ENCODE assay signal across 9 mouse cellular contexts in the genomic region with DNA sequence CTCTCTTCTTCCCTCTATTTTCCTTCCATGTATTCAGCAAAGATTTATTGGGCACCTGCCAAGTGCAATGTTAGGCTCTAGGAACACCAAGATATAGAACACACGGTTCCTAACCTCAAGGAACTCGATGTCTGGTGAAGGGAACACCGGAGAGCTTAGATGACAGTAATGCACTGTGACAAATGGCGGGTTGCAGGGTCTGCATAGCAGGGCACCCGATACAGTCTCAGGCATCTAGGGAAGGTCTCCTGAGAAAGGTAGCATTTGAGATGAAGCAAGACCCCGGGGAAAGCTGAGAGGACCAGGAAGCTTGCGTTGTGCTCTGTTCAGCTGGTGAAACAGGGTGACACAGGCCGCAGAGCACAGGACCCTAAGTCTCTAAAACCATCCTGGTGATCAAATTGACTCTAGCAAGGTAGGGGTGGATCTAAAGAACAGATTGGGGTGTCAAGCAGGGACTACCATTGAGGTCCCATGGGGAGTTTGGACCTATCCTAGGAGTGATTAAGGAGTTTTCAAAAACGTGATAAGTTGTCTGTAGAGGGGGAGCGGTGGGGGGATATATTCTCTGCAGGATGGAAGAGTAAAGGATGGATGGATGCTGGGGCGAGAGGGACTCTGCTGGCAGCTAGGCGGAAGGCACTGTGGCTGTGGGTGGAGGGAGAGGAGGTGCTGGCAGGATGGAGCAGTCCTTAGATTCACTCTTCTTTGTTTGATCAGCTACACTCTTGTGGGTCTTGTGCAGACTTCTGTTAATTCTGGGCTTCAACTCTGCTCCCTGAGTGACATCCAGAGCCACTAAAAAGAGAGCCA. TPM values are rescaled to one million over a fixed set of nuclear protein-coding genes. Genes with fewer than 3 reads are reported as not detected.
A peak's percentile ranks its signal among the peaks of the same experiment; 100 is the strongest.
DNase-seq lines count a peak whose midpoint lies in the region; ATAC-seq lines count a peak whose summit lies in the region.
"Had no signal": no experiment of that assay in that cellular context is flagged by ENCODE, and none has a peak within 500 bp of the region (broad histone marks: within the 10 kb centered on the region; RNA-seq: fewer than 3 reads in every experiment).

No protein-coding gene starts in this region.

- peak overlapping the region; percentile 40; the same call in 1 of the 2 replicates for H3K4me3 ChIP-seq in kidney, embryonic 16.5 days (ENCODE audit: low read length)
- H3K4me3 ChIP-seq in neural tube, embryonic 12.5 days, result no peak overlapping the region

- ATAC-seq in frontal cortex, adult (ENCODE audit: low TSS enrichment), result 0 out of 2 replicates have a peak, but pooled peaks have one; percentile 18
- no peak for ATAC-seq in kidney, embryonic 16.5 days (ENCODE audit: low FRiP score, low TSS enrichment)
- ATAC-seq in neural tube, embryonic 12.5 days (ENCODE audit: low FRiP score, low read depth), result no peak

- peaks cover 23% of the 10 kb centered on the region for H3K4me1 ChIP-seq in kidney, embryonic 16.5 days (ENCODE audit: insufficient read depth, low read length)
- H3K4me1 ChIP-seq in neural tube, embryonic 12.5 days, result peaks cover 34% of the 10 kb centered on the region

- H3K27me3 ChIP-seq in kidney, embryonic 16.5 days (ENCODE audit: insufficient read depth, low read length), result peaks cover 13% of the 10 kb centered on the region; the same call in 1 of the 2 replicates
- peaks cover 3% of the 10 kb centered on the region; the same call in 1 of the 2 replicates for H3K27me3 ChIP-seq in neural tube, embryonic 12.5 days (replicated peaks)

- peaks cover 7% of the 10 kb centered on the region for H3K9me3 ChIP-seq in kidney, embryonic 16.5 days (ENCODE audit: low read length)
- peaks cover 7% of the 10 kb centered on the region for H3K9me3 ChIP-seq in neural tube, embryonic 12.5 days

- H3K9ac ChIP-seq in kidney, embryonic 16.5 days (replicated peaks; ENCODE audit: low read length), result peak overlapping the region; percentile 48
- H3K9ac ChIP-seq in neural tube, embryonic 12.5 days, result no peak overlapping the region

- H3K4me2 ChIP-seq in kidney, embryonic 16.5 days (replicated peaks; ENCODE audit: low read depth, low read length), result peak overlapping the region; percentile 62
- peak overlapping the region; percentile 54 for H3K4me2 ChIP-seq in neural tube, embryonic 12.5 days (replicated peaks)

- no peak for DNase-seq in frontal cortex, postnatal 14 days (ENCODE audit: low spot score in 2 of 2)
- peak; percentile 26 for DNase-seq in right cerebral cortex, postnatal 10 days (ENCODE audit: low spot score in 2 of 2)
- no peak for DNase-seq in right cerebral cortex, postnatal 36 days (ENCODE audit: low spot score in 2 of 2)
- no peak for DNase-seq in urinary bladder, postnatal 10 days (ENCODE audit: low spot score)
- DNase-seq in cerebellum, adult 11 months, result no peak

- no peaks in the 10 kb centered on the region for H3K36me3 ChIP-seq in kidney, embryonic 16.5 days (ENCODE audit: insufficient read depth, low read length)
- no peaks in the 10 kb centered on the region for H3K36me3 ChIP-seq in neural tube, embryonic 12.5 days

- H3K27ac ChIP-seq in kidney, embryonic 16.5 days (ENCODE audit: low read length), result no peak overlapping the region
- H3K27ac ChIP-seq in neural tube, embryonic 12.5 days, result no peak overlapping the region

- WGBS in kidney, embryonic 16.5 days, result 43% methylated on average over 12 of the region's 12 CpGs
- 30% methylated on average over 12 of the region's 12 CpGs for WGBS in neural tube, embryonic 12.5 days

RNA-seq across cellular contexts. Expression of a gene that starts 43.5 kb away (rescaled TPM):
- polyA plus RNA-seq in kidney, embryonic 16.5 days (2015; fragmentation: Nextera tagmentation; extraction: Ambion mirVana), result 2.4 TPM in 2 replicates
- 0.61 and 1.6 TPM in 2 replicates for polyA plus RNA-seq in neural tube, embryonic 12.5 days (2016; fragmentation: Nextera tagmentation; extraction: Ambion mirVana)
- polyA plus RNA-seq: C2C12 had no signal

Comparison
In these comparisons a context has a peak if more than half of its experiments do, and no peak if none do; other contexts are left out.
1. DNase-seq: peak in right cerebral cortex, postnatal 10 days (2 of 2); none in frontal cortex, postnatal 14 days (0 of 2), right cerebral cortex, postnatal 36 days (0 of 2), urinary bladder, postnatal 10 days (single experiment) and cerebellum, adult 11 months (single experiment).